Mouse (Mus musculus) lung, adult 18-20 months (tissue): ENCODE data around the gene Pde1b.

ENCODE experiments used
- DNase-seq, 2 experiments: peaks; one replicate each; pipeline ENCODE4 v3.0.0; 2022; ENCODE audit warnings: mixed read lengths in 2 of 2

The Pde1b gene

DNA sequence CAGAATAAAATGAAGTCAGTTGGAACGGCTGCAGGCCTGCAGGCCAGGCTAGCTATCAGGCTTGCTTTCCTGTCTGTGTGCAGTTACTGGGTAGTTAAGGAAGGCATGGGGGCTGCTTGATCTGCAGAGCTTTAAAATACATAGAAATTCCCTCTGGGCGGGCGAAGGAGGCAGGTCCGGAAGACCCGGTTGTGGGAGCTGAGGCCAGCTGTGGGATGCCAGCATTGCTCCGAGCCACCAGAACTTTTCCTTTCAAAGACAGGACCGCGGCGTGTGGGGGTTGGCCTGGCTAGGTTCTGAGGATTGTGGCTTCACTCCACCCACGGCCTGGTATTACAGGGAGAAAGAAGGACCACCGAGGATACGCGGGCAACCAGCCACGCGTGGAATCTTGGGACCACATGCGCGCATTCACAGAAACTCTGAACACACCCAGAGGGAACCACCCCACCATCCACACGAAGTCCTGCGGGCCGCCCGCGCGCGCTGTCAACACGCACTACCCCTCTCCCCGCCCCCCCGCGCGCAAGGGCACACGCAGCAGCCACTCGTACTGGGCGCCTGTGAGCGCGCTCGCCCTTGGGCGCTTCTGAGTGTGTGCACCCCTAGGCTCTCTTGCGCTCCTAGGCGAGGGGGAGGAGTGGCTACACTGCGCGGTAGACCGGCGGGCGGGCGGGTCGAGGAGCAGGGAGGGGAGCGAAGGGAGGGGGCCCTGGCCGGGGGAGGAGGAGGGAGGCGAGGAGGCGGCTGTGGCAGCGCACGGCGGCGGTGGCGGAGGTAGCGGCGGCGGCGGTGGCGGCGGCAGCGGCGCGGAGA, at the start of gene Pde1b:
TSS of gene Pde1b (plus strand) at position 600 of the 816 bp plus-strand sequence.
- peak; percentile 66 to 75 for DNase-seq

DNA sequence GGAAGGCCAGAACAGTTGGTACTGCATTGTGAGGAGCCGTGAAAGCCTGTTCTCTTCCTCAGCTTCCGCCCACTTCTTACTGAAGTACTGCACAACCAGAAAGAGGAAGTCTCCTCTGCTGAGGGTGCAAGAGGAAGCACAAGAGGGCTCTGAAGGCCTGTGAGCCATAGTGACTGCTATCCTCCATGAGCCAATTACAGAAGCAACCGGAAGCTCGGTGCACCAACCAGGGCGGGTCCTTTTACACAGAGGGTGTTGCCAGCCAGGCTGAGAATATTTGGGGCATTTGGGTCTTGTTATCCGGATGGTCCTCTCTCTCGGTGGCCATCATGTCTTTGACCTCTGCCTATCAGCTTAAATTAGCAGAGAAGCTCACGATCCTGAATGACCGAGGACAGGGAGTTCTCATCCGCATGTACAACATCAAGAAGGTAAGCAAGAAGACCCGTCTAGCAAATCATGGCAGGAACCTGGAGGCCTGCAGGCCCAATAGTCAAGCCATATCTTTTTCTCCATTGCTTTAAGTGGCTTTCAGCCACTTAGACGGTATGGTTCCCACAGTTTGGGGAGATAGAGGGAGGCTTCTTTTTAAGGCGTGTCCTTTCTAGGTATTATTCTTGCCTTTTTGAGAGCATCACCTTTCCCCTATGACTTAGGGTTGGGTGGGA, 49.1 kb upstream of the Pde1b start, which contains the start of gene Nckap1l:
TSS of gene Nckap1l (plus strand) at position 244 of the 668 bp plus-strand sequence.
- DNase-seq = peak; percentile 68 to 74

DNA sequence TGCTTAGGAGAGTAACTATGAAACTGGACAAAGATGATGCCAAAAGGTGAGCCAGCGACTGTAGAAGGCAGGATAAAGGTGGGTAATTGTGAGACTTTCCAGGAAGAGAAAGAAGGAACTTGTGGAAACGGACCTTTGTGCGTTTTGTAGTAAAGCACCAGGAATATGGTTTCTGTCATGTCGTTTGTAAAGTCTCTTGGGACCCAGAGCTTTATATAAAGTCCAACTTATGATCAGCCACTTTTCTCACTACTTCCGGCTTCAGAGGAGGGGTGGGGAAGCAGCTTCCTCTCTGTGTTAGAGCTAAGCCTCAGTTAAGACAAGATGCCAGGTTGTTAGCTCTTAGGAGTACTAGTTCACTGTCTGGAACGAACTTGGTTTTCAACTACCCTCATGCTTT, 48.4 kb upstream of the Pde1b start:
- DNase-seq = no peak

DNA sequence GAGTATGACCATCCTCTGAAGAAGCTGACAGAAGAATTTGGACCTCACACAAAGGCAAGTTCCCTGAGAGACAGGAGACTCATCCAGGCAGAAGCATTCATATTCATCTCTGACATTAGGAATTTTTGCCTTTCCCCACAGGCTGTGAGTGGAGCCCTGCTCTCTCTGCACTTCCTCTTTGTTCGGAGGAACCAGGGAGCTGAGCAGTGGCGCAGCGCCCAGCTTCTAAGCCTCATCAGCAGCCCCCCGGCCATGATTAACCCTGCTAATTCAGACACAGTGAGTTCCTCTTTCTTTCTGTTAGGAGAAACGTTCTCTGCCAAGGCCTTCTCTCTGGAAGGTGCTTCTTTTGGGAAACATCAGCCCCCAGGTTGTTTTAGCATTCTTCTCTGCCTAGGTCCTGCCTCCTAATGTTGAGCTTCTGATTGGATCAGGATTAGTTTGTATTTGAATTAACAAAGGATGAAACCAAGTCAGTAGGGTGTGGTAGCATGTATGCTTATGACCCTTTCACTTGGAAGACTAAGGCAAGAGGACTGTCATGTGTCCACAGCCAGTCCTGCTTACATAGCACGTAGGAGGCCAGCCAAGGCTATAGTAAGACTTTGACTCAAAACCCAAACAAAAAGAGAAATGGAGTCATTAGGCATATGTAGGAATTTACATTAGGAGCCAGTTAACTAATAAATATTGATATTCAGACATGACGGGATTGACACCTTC, 40.1 kb upstream of the Pde1b start:
- DNase-seq = peak; percentile 7 to 11

DNA sequence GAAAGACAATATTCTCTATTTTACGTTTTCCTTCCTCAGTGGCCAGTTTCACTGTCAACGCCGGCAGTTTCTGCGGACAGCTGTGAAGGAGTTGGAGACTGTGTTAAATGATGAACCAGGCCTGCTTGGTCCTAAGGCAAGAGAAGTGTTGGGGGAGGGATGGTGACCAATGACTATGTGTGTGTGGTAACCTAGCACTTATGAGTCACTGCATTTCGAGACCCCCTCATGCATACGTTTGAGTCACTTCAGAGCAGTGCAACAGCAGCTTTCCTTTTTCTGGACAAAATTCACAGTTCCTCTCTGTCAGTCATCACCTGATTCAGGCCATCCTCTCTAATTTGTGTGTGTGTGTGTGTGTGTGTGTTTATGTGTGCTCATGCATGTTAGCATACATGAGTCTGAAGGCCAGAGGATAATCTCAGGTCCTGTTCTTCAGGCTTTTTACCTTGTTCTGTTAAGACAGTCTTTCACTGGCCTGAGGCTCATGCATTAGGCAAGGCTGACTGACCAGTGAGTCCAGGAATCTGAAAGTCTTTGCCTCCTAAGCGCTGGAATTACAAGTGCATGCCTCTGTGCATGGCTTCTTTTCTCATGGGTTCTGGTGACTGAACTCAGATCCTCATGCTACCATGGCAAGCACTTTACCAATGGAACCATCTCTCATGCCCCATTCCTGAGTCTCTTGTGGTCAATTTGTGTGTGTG, 31.2 kb upstream of the Pde1b start:
- no peak for DNase-seq

DNA sequence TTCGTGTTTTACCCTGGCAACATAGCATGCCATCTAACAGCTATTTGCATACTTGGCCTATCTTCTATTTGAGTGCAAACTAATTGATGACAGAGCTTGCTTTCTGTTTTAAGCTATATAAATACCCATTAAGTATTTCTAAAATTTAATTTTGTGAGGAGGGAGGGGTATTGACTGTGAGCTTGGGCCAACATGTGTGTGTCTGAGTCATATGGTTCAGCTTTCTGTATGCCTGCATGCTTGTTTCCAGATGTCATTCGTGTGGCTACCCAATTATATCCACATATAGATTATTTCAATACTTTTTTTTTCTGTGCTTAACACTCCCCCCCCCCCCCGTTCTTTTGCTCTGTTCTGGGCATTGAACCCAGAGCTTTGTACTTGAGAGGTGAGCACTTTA, 30.6 kb upstream of the Pde1b start:
- DNase-seq = no peak

DNA sequence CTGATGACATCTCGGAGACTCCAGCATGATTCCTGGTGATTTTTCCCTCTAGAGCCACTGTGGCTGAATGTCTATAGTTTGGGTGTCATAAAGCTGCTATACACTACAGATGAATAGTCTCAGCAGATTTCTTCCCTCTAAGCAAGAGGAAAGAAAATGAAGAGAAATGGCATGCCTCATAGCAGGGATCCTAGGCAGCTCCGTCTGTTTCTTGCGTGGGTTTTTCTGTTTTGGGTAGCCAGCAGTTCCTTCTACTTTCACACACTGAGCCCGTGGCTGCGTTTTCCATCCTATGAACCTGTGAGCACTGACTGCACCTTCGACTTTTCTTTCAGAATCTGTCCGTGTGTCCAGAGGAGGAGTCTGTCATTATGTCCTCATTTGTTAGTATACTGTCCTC, 29.7 kb upstream of the Pde1b start:
- DNase-seq = no peak

DNA sequence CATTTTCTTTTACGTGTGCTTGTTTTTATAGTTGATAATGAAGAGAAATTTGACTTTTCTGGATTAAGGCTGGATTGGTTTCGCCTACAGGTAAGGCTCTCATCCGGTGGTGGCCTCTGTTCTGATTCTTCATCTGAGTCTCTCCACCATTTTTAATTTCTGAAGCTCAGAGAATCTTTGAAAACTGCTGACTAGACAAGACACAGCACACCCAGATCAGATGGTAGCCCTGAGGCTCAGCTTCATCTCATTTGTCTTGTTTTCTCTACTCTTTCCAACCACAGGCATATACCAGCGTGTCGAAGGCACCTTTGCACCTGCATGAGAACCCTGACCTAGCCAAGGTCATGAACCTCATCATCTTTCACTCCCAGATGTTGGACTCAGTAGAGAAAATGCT, 29.1 kb upstream of the Pde1b start:
- DNase-seq = no peak

DNA sequence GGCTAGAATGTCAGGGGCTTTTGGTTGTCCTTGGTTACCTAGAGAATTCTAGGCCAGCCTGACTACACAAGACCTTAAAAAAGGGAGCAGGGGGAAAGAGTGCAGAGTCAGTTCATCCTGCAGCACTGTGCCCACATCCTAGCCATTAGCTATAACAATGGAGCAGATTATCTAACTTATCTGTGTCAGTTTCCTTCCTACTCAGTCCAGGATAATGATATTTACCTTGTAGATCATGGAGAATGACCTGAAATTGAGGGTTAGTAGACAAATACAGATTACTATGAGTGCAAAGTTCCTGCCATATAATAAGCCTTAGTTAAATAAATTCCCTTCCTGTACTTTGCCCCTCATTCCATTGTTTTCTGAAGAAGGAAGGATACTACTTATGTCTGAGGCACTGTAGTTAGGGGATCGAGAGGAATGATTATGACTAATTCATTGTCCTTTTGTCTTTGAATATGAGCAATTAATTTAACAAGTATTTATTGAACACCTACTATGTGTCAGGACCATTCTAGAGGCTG, 23.7 kb upstream of the Pde1b start:
- no peak for DNase-seq

DNA sequence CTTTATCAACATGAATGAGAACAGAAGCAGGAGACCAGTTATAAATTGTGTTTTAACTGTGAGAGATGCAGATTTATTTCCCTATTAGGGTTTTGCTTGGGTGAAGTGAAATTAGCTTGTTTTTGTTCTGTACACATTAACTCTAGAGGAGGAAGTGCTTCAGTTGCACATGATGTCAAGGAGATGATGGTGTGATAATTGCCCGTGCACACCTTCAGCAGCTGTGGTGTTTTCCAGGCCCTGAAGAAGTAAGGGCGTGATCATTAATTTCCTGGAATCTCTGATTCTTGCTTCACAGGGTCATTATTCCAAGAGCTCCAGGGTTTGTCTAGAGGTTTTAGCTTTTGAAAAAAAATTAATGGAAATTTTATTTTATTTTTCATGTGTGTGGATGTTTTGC, 22.7 kb upstream of the Pde1b start:
- no peak for DNase-seq

DNA sequence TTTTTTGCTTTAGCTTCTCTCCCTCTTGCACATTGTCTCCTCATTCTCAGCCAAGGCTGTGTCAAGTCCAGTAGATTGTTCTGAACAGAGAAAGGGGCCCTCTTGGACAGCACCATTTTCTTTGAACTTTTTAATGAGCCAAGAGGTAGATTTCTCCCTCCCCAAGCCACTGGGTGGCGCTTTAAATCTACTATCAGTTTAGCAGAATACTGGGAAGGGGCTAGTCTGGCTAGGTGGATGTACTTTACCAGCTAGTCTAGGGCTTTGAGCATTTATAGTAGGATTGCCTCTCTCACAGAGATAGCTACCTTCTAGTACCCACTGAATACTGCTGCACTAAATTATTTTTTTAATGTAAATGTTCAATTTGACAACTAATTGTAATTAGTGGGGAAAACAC, 20.3 kb upstream of the Pde1b start:
- no peak for DNase-seq

DNA sequence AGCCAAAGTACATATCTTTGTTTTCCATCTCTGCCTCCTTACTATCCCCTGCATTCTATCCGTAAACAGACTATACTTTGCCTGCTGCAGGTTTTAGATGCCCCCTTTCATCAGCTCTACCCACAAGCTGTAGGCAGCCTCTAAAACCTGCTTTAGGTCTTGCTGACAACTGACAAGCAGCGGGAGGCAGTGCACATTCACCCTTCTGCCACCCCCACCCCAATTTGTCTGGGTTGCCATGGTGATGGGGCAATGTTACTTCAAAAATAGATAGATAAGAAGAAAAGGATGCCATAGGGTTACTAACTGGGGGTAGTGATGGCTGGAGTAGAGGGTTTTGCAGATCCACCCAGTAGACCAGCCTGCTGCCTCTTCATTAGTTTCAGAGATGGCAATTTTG, 18.3 kb upstream of the Pde1b start:
- no peak for DNase-seq

DNA sequence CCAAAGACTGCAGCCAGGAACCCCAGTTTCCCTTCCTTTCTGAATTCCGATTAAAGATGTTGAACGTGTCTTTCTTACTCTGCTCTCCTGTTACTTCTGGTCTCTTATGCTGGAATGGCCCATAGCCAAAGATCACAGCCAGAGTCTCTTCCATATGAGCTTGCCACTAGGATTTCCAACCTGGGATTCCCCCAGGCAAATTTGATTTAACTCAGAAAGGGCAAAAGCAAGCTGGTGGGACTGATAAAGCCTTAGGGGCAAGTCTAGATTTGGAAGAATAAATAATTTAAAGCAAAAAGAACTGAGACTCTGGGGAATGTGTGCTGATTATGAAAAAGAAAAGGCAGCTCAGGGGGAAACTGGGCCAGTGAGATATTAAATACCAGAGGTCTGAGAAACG, 17.7 kb upstream of the Pde1b start:
- DNase-seq = no peak

DNA sequence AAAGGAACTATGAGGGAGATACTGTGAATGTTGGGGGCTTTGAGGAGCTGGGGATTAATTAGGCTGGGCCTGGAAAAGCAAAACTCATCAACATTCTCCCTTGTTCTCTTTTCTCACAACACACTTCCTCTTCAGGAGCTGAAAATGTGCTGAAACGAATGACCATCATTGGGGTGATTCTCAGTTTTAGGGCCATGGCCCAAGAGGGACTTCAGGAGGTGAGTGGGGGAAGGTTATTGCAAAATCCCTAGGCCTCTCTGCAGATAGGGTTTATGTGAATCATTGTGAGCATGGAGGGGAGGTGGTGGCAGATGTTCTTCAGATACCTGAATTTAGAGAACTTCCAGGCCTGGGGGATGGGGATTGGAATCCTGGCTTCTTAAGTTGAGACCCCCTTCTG, 16.2 kb upstream of the Pde1b start:
- no peak for DNase-seq

DNA sequence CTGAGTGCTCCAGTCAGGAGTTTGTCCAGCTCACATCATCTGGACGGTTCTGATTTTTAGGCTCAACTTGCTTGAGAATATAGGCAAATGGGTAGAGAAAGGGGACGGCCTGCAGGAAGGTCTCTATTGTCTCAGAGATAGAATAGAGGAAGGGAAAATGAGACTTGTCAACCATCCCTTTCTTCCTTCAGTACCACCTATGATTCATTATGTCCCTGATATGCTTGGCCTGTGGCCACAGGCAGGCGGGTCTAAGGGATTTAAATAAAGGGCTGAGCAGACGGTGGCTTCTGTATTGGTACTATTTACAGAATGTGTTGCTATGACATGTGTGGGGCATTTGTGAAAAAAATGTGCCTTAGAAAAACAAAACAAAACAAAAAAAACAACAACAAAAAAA, 14.5 kb upstream of the Pde1b start:
- DNase-seq = no peak

DNA sequence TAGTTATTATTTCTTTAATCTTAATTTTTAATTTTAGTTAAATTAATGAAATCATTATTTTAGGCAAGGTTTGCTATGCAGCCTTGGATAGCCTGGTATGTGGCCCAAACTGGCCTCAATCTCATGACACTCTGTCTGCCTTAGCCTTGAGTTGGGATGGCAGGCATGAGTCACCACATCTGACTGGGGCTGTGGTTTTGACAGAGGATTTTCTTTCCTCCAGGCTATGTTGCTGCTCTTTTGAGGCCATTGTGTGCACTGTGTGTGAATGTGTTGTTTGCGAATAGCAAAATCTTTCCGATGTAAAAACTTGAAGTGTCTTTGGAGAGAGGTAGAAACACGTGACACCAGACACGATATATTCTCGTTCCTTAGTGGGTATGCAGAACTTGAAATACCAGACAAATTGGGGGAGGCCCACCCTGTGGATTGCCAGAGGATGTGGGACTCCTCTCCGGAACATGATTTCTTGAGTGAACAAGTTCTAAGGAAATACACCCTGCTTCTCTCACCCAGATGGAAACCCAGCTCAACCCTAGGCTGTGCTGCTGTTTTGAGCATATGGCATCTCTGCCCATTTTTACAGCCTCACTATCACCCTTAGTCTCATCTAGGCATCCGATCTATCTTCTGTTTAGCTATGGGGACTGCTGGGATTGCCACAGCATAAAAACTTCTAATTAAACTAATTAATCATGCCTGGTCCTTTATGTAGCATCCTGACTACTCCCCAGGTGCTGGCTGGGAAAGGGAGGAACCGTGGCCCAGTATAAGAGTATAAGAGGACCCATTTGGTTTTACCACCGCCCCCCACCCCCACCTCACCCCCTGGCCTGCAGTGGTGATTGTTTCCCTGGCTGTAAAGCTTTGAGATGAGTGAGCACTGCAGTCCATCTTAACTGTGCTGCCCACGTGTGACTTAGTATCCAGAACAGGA, 6.4 kb upstream of the Pde1b start:
- DNase-seq = no peak

DNA sequence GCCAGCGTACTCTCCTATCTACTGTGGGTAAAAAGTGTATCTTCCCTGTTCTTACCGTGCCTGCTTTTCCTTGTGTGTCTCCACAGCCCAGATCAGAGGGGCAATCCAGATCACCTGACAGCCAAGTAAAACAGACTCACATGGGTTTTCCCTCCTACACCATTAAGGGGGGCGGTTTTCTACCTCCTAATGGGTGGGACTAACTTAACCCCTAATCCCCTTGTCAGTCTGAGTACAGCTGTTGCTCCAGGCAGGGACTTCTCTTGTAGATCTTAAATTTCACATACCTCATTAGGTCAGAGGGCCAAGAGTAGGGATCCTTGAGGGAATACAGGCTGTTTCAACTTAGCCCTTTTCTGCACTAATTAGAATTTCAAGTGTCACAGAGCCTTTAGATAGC, 4.7 kb upstream of the Pde1b start:
- DNase-seq = no peak

DNA sequence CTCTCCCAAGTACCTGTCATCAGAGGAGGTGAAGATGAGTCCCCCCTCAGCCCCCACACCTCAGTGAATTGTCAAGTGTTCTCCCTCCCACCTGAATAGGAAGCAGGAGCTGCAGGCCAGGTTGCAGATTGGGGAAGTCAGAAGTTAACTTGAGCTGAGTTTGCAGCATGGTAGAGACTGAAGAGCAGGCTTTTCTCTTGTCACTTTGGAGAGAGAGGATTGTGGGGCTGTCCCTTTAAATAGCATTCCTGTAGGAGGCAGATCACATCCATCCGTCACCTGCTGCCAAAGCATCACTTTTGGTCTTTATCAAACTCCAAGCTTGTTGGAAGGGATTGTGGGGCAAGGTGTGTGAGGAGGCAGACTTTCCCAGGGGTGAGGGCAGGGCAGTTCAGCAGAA, 2.1 kb upstream of the Pde1b start:
- no peak for DNase-seq

DNA sequence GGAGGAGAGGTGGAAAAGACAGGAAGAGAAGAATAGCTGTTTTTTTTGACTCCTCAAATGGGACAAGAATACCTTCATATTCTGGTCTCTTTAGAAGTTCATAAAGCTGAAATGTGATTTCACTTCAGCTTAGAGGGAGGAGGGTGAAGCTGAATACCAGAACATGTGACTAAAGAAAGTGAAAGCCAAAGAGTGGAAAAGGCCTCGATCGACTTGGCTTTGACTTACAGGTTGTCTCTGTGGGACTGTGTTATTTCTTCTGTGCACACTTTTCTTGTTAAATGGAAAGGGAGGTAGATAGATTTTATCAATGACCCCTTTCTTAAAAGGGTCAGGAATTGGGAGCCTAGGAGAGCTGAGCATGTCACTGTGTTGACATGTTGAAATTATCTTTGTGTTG, 1.6 kb upstream of the Pde1b start:
- no peak for DNase-seq

DNA sequence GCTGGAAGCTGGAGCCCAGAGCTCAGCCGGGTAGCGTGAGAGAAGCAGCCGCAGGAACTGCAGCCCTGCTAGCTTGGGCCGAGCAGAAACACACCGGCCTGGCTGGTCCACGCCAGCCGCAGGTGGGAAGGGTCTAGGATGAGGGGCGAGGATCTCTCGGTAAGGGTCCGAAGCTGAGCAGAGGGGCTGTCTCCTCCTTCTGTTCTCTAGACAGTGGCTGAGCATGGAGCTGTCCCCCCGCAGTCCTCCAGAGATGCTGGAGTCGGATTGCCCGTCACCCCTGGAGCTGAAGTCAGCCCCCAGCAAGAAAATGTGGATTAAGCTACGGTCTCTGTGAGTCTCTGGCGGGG, 392 bp downstream of the Pde1b start:
- DNase-seq = no peak

DNA sequence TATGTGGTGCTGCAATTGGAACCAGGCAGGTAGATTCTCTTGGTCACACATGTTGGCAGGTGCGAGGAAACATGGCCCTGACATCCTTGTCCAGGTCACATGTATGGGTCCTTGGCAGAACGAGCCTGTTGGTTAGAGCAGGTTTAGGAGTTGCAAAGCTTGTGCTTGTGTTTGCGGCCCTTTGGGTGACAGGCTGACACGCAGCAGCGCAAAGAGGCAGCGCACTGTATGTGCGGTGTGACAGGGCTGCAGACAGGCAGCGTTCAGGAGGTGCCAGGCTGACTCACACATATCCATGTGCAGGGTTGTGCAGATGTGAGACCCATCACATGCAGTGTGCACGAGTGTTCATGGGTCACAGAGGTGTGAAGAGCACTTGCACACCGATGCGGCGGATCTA, 826 bp downstream of the Pde1b start:
- no peak for DNase-seq

DNA sequence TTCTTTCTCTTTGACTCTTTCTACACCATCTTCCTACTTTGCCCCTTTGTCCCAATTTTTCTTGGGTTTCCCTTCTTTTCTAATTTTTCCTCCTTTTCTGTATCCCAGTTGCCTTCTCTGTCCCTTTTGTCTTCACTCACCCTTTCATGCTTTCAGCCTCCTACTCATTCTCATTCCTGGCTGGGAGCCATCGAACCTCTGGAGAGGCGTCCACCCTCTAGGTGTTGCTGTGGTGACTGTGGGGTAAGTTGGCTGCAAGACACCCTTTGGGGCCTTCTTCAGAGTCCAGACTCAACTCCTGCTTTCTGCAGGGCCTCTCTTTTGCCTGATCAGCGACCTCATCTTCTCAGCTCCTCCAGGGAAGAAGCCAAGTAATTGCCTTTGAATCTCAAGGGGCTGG, 6.5 kb downstream of the Pde1b start:
- no peak for DNase-seq
